Mouse (Mus musculus): ENCODE measurements around the gene Hc.

- TF ChIP-seq CTCF (IDR thresholded peaks at IDR 0.05; ENCODE audit: low read depth, low read length) = no peak
- no peak for TF ChIP-seq TAL1 (conservative IDR thresholded peaks at IDR 0.05; ENCODE audit: low read depth, low read length)
- no peak for TF ChIP-seq GATA2 (IDR thresholded peaks at IDR 0.05; ENCODE audit: borderline replicate concordance, low read depth, low read length)
Measured at GRCm38 (mm10) chr2:34937460-34937859, 123.8 kb downstream of the Hc start.

All from G1E (cell line).